Mouse (Mus musculus) MEL (cell line): ENCODE measurements around the gene Wdr26. TPM values are rescaled to one million over a fixed set of nuclear protein-coding genes. Genes with fewer than 3 reads are reported as not detected.
A peak's percentile ranks its signal among the peaks of the same experiment; 100 is the strongest.

Experiments used
- DNase-seq: peaks from one replicate; pipeline ENCODE4 v3.0.0; 2011; ENCODE audit warnings: low read depth, low spot score
- H3K27ac ChIP-seq: 2 replicates; pipeline ENCODE4 v1.5.1; 2012; ENCODE audit warnings: low read depth, mild to moderate bottlenecking, control low read depth, low read length, moderate library complexity; ENCODE audit not compliant: control insufficient read depth
- H3K27me3 ChIP-seq, 2 experiments: fragments of 150-350 bp in 1 of 2; sonication (generic) in 1 of 2; 2 replicates each; pipeline ENCODE4 v1.6.1; 2012; ENCODE audit warnings: low read length in 2 of 2, mild to moderate bottlenecking in 2 of 2, improper control_type of control experiment in 1 of 2, moderate library complexity in 1 of 2; ENCODE audit not compliant: insufficient read depth in 2 of 2, control insufficient read depth in 1 of 2
- H3K36me3 ChIP-seq, 2 experiments: 2 replicates each; pipeline ENCODE4 v1.6.1; 2012 to 2014; ENCODE audit warnings: low read length in 2 of 2, improper control_type of control experiment in 1 of 2, inconsistent platforms in 1 of 2, mild to moderate bottlenecking in 1 of 2; ENCODE audit not compliant: insufficient read depth in 2 of 2, control insufficient read depth in 1 of 2
- H3K4me1 ChIP-seq, 2 experiments: fragments of 150-350 bp in 1 of 2; sonication (generic) in 1 of 2; 2 replicates each; pipeline ENCODE4 v1.6.1; 2012; ENCODE audit warnings: low read length in 2 of 2, improper control_type of control experiment in 1 of 2, mild to moderate bottlenecking in 1 of 2; ENCODE audit not compliant: insufficient read depth in 2 of 2, control insufficient read depth in 1 of 2
- H3K4me3 ChIP-seq, 2 experiments: fragments of 150-350 bp in 1 of 2; sonication (generic) in 1 of 2; 2 replicates each; pipeline ENCODE4 v1.5.1; 2012; ENCODE audit warnings: low read depth in 2 of 2, low read length in 2 of 2, mild to moderate bottlenecking in 2 of 2, moderate library complexity in 2 of 2, control low read depth in 1 of 2, improper control_type of control experiment in 1 of 2; ENCODE audit not compliant: control insufficient read depth in 1 of 2, insufficient read depth in 1 of 2
- H3K79me2 ChIP-seq: 2 replicates; pipeline ENCODE4 v1.6.1; 2012; ENCODE audit warnings: mild to moderate bottlenecking, low read length, moderate library complexity; ENCODE audit not compliant: control insufficient read depth, poor library complexity, insufficient read depth
- H3K9ac ChIP-seq: 2 replicates; pipeline ENCODE4 v1.6.1; 2012; ENCODE audit warnings: low read depth, mild to moderate bottlenecking, control low read depth, low read length, moderate library complexity; ENCODE audit not compliant: control insufficient read depth, poor library complexity, severe bottlenecking
- H3K9me3 ChIP-seq: fragments of 150-350 bp; sonication (generic); replicated peaks from 2 replicates; pipeline ENCODE4 v1.6.1; 2012; ENCODE audit warnings: mild to moderate bottlenecking, low read length, improper control_type of control experiment, moderate library complexity; ENCODE audit not compliant: insufficient read depth
- CHD1 ChIP-seq: IDR thresholded peaks from 2 replicates; pipeline ENCODE4 v1.6.1; 2012; ENCODE audit warnings: low read depth, mild to moderate bottlenecking, inconsistent platforms, low read length, improper control_type of control experiment
- CTCF ChIP-seq, 3 experiments: IDR thresholded peaks in 2 of 3; conservative IDR thresholded peaks in 1 of 3; 2 replicates each; pipeline ENCODE4 v1.5.1; 2011 to 2012; ENCODE audit warnings: low read length in 3 of 3, low read depth in 2 of 3, mild to moderate bottlenecking in 2 of 3, improper control_type of control experiment in 1 of 3, inconsistent platforms in 1 of 3, mixed read lengths in 1 of 3, moderate library complexity in 1 of 3; ENCODE audit not compliant: control insufficient read depth in 1 of 3, insufficient read depth in 1 of 3, poor library complexity in 1 of 3, severe bottlenecking in 1 of 3
- E2F4 ChIP-seq: IDR thresholded peaks from 2 replicates; pipeline ENCODE4 v1.6.1; 2011; ENCODE audit warnings: low read depth, low read length, improper control_type of control experiment, borderline replicate concordance
- EP300 ChIP-seq, 2 experiments: IDR thresholded peaks; 2 replicates each; pipeline ENCODE4 v1.6.1; 2011; ENCODE audit warnings: improper control_type of control experiment in 2 of 2, low read length in 2 of 2, low read depth in 1 of 2, mild to moderate bottlenecking in 1 of 2
- ETS1 ChIP-seq: IDR thresholded peaks from 2 replicates; pipeline ENCODE4 v1.6.1; 2012; ENCODE audit warnings: low read depth, mild to moderate bottlenecking, inconsistent platforms, low read length, improper control_type of control experiment, moderate library complexity
- GATA1 ChIP-seq: IDR thresholded peaks from 2 replicates; pipeline ENCODE4 v1.6.1; 2011; ENCODE audit warnings: low read depth, low read length, improper control_type of control experiment
- JUND ChIP-seq: IDR thresholded peaks from 2 replicates; pipeline ENCODE4 v1.6.1; 2011; ENCODE audit warnings: low read depth, mild to moderate bottlenecking, improper control_type of control experiment, low read length
- KAT2A ChIP-seq: conservative IDR thresholded peaks from 2 replicates; pipeline ENCODE4 v1.6.1; 2012; ENCODE audit warnings: low read depth, low read length, improper control_type of control experiment, inconsistent platforms
- MAFK ChIP-seq: IDR thresholded peaks from 2 replicates; pipeline ENCODE4 v1.6.1; 2011; ENCODE audit warnings: low read depth, mild to moderate bottlenecking, low read length, improper control_type of control experiment, borderline replicate concordance
- MXI1 ChIP-seq: IDR thresholded peaks from 2 replicates; pipeline ENCODE4 v1.6.1; 2011; ENCODE audit warnings: mild to moderate bottlenecking, low read depth, low read length, improper control_type of control experiment
- MYB ChIP-seq: IDR thresholded peaks from 2 replicates; pipeline ENCODE4 v1.6.1; 2011; ENCODE audit warnings: mild to moderate bottlenecking, low read depth, low read length, improper control_type of control experiment
- MYC ChIP-seq: IDR thresholded peaks from 2 replicates; pipeline ENCODE4 v1.6.1; 2011; ENCODE audit warnings: low read depth, mild to moderate bottlenecking, low read length, improper control_type of control experiment, moderate library complexity
- NELFE ChIP-seq: IDR thresholded peaks from 2 replicates; pipeline ENCODE4 v1.6.1; 2011; ENCODE audit warnings: low read depth, low read length, improper control_type of control experiment
- NRF1 ChIP-seq: IDR thresholded peaks from 2 replicates; pipeline ENCODE4 v1.6.1; 2014; ENCODE audit warnings: low read depth, mild to moderate bottlenecking, inconsistent platforms, low read length, improper control_type of control experiment, moderate library complexity; ENCODE audit not compliant: poor library complexity, insufficient read depth, severe bottlenecking
- POLR2AphosphoS5 ChIP-seq: IDR thresholded peaks from 2 replicates; pipeline ENCODE4 v1.6.1; 2012; ENCODE audit warnings: low read depth, borderline replicate concordance, mild to moderate bottlenecking, inconsistent platforms, low read length, moderate library complexity, mixed read lengths
- RCOR1 ChIP-seq: IDR thresholded peaks from 2 replicates; pipeline ENCODE4 v1.6.1; 2012; ENCODE audit warnings: low read depth, mild to moderate bottlenecking, inconsistent platforms, low read length, improper control_type of control experiment
- SIN3A ChIP-seq: IDR thresholded peaks from 2 replicates; pipeline ENCODE4 v1.6.1; 2012; ENCODE audit warnings: low read length, improper control_type of control experiment, inconsistent platforms
- TAL1 ChIP-seq: IDR thresholded peaks from 2 replicates; pipeline ENCODE4 v1.6.1; 2012; ENCODE audit warnings: mild to moderate bottlenecking, inconsistent platforms, low read length, moderate library complexity, mixed read lengths
- UBTF ChIP-seq: IDR thresholded peaks from 2 replicates; pipeline ENCODE4 v1.6.1; 2012; ENCODE audit warnings: low read depth, mild to moderate bottlenecking, inconsistent platforms, low read length, improper control_type of control experiment, moderate library complexity, borderline replicate concordance; ENCODE audit not compliant: insufficient read depth
- USF1 ChIP-seq: IDR thresholded peaks from 2 replicates; pipeline ENCODE4 v1.6.1; 2014; ENCODE audit warnings: low read depth, mild to moderate bottlenecking, inconsistent platforms, low read length, improper control_type of control experiment, moderate library complexity
- USF2 ChIP-seq, 2 experiments: IDR thresholded peaks; 2 replicates each; pipeline ENCODE4 v1.6.1; 2011 to 2012; ENCODE audit warnings: improper control_type of control experiment in 2 of 2, low read length in 2 of 2, borderline replicate concordance in 1 of 2, inconsistent platforms in 1 of 2, low read depth in 1 of 2, mild to moderate bottlenecking in 1 of 2; ENCODE audit not compliant: insufficient read depth in 1 of 2
- ZNF384 ChIP-seq: IDR thresholded peaks from 2 replicates; pipeline ENCODE4 v1.6.1; 2012; ENCODE audit warnings: low read depth, mild to moderate bottlenecking, inconsistent platforms, low read length, improper control_type of control experiment
- polyA plus RNA-seq, 2 experiments: library from polyadenylated mRNA; stranded (reverse) in 1 of 2; unstranded in 1 of 2; fragments of >175 nt in 1 of 2; fragments of >200 nt in 1 of 2; gene quantifications; 2 replicates each; pipeline versions ENCODE4 v1.2.1 to v1.2.4; 2012; ENCODE audit warnings: low replicate concordance in 2 of 2, low read depth in 1 of 2; ENCODE audit not compliant: insufficient read length in 2 of 2, insufficient read depth in 1 of 2, missing spikeins in 1 of 2
- total RNA-seq: library from RNA; depleted of rRNA; stranded (reverse); fragments of 300-350 nt; gene quantifications from 2 replicates; pipeline ENCODE4 v1.2.3, GENCODE M21; 2012

Wdr26 gene
- total and polyA plus RNA-seq, 3 experiments, result 21.6 to 35.1 TPM; not detected in 1

DNA sequence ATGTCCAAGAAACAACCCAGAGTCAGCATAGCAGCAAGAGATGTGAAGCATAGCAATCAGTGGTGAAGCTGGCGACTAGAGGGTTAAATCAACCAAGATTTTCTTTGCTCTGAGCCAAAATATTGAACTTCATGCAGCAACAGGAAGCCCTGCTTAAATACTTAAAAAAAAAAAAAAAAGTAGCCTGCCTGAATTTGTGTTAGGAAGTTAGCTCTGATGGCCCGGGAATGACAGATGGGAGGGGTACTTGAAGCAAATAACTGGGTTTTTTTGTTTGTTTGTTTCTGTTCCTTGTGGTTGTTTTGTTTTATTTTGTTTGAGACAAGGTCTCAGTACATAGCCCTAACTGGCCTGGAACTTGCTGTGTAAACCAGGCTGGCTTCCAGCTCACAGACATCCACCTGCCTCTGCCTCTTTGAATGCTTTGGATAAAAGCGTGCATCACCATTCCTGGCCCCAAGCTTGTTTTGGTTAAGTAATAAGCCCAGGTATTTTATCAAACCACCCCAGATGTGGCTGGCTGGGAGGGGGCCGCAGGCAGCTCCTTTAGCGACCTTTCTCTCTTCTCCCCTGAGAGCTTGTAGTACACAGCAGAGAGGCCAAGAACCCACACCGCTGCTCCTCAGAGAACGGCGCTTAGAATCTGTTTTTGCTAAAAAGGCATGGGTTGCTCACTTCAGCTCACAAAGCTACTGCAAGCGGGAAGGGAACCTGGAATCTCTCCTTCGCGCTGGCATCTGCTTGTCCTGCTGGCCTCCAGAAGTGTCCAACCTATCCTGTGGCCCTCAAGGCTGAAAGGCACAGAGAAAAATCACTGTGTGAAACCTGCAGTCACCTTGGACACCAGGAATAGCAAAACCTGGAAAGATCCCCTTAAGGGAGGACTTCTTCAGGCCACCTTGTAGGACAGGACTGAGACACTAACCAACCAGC lies 34.0 kb upstream of the Wdr26 start (continued):
- TF ChIP-seq E2F4 (no peak), GATA1 (peak; percentile 91), JUND (no peak), USF1 (no peak), ETS1 (peak; percentile 87), TAL1 (peak; percentile 96), EP300 (IDR thresholded peaks at IDR 0.05; ENCODE audit: low read depth in 1 of 2, low read length in 2 of 2) (peak; percentile 91), MAFK (no peak), USF2 (IDR thresholded peaks at IDR 0.05; ENCODE audit: borderline replicate concordance in 1 of 2, insufficient read depth in 1 of 2, low read depth in 1 of 2, low read length in 2 of 2) (no peak), MYB (no peak; the same call in 1 of the 2 replicates), CHD1 (no peak), RCOR1 (peak; percentile 77), MYC (peak; percentile 75; the same call in 1 of the 2 replicates), KAT2A (no peak)

DNA sequence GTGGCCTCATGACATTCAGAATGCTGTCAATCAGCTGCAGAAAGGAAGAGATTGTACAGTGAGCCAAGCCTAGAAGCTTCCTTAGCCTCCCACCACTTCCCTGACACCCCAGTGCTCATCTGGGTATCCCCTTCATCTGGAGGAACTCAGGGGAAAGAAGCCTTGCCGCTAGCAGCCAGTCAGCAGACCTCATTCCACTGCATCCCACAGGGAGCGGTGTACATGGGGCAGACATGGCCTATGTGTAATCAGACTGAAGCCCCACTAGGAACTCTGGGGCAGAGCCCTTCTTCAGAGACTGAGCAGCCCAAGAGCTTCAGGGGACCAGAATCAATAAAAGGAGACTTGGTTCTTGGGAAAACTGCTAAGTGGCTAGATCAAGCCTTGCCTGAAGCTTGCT lies 33.3 kb upstream of the Wdr26 start:
- peaks cover 16 to 34% of the 10 kb centered on the region in 2 experiments for H3K4me1 ChIP-seq
- H3K9ac ChIP-seq, result no peak overlapping the region
- H3K27me3 ChIP-seq, result no peaks in the 10 kb centered on the region
- TF ChIP-seq MXI1 (0 out of 2 replicates have a peak, but pooled peaks have one; percentile 18), NELFE (no peak)
- H3K27ac ChIP-seq, result peak overlapping the region; percentile 100
- H3K79me2 ChIP-seq, result no peaks in the 10 kb centered on the region; the same call in 1 of the 2 replicates
- DNase-seq, result peak; percentile 27
- no peaks in the 10 kb centered on the region for H3K9me3 ChIP-seq
- H3K36me3 ChIP-seq, result peaks cover 0 to 15% of the 10 kb centered on the region in 2 experiments; a peak in 2 of 4 replicates
- H3K4me3 ChIP-seq, result no peak overlapping the region

DNA sequence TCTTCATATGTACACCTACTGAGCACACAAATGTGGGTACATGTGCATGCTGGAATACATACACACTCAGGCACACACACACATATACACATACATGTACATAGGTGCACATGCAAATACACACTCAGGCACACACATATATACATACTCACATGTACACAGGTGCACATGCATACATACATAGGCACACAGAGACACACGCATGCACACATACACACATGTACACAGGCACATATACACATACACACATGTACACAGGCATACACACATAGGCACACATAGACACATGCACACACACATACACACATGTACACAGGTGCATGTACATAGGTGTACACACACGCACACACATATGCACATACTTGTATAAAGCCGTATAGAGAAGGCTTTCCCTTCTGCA lies 29.4 kb upstream of the Wdr26 start:
- DNase-seq, result no peak
- Histone ChIP-seq H3K9ac (no peak overlapping the region), H3K79me2 (no peaks in the 10 kb centered on the region; the same call in 1 of the 2 replicates), H3K27me3 (no peaks in the 10 kb centered on the region), H3K9me3 (no peaks in the 10 kb centered on the region), H3K27ac (no peak overlapping the region), H3K4me1 (peaks cover 7 to 22% of the 10 kb centered on the region in 2 experiments), H3K4me3 (no peak overlapping the region), H3K36me3 (peaks cover 0 to 18% of the 10 kb centered on the region in 2 experiments; a peak in 2 of 4 replicates)
- TF ChIP-seq UBTF, result no peak
- no peak for TF ChIP-seq NRF1
- no peak for TF ChIP-seq SIN3A
- no peak for TF ChIP-seq MXI1
- TF ChIP-seq ZNF384, result no peak
- TF ChIP-seq POLR2AphosphoS5, result peak; percentile 93; the same call in 1 of the 2 replicates
- TF ChIP-seq CTCF (IDR thresholded peaks at IDR 0.05 in 2 of 3, conservative IDR thresholded peaks at IDR 0.05 in 1 of 3; ENCODE audit: control insufficient read depth in 1 of 3, insufficient read depth in 1 of 3, low read depth in 2 of 3, low read length in 3 of 3, poor library complexity in 1 of 3, severe bottlenecking in 1 of 3), result no peak
- no peak for TF ChIP-seq CHD1
